Mouse (Mus musculus): ENCODE results near the gene Olfr1441. TPM values are rescaled to one million over a fixed set of nuclear protein-coding genes. Genes with fewer than 3 reads are reported as not detected.

Gene Olfr1441
- polyA plus RNA-seq, 1 experiment: not detected

DNA sequence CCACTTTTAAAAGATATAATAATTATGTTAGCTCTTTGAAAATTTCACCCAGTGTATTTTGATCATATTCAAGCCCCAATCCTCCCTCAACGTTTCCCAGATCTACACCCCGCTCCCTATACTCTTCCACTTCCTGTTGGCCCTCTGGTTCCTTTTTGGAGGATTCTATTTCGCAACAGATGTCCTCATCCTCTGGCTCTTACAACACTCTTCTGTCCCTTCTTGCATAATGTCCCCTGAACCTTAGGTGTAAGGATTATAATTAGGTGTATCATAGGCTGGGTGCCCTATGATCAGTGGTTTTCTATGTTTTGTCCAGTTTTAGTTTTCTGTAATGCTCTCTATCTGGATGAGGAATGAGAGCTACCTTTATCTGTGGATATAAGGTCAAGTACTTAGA lies 27.8 kb downstream of the Olfr1441 start:
- Histone ChIP-seq H3K27me3 (ENCODE audit: control insufficient read depth, insufficient read depth, low read length) (no peaks in the 10 kb centered on the region), H3K4me3 (replicated peaks; ENCODE audit: insufficient read depth, low read depth, low read length) (no peak overlapping the region), H3K27ac (ENCODE audit: insufficient read depth, low read length) (no peak overlapping the region), H3K4me1 (ENCODE audit: control insufficient read depth, insufficient read depth, low read length) (no peaks in the 10 kb centered on the region)
- DNase-seq: no peak
- no peak for TF ChIP-seq POLR2A (IDR thresholded peaks at IDR 0.05; ENCODE audit: borderline replicate concordance, insufficient read depth, low read length)
- WGBS: 80% methylated on average over 3 of the region's 3 CpGs

DNA sequence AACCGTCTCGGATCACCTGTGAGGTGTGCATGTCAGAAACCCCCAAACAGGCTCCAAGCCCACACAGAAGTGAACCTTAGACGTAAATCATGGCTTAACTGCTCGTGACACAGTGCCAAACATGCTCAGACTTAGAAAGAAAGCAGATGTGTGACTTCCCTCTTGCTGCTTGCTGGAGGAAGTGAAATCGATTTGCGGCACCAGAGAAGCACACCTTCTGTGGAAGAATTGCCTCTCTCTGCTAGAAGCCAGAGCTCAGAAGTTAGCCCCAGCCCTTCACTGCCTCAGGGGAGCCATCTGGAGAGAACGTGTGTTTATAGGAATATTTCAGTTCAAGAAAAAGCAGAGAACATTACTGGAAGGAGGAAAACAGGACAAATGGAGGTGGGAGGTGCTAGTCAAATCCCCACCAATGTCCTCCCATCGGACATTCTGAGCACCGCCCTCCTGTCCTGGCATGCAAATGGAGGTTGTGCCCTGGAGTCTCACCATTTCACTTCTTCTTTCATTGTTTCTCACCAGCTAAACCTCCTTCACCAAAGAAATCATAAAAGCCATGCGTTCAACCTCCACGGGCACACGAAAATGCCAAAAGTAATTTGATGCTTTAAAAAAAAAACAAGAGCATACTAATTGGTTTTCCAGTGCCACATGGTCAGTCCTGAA lies 40.3 kb downstream of the Olfr1441 start:
- no peak overlapping the region for H3K27ac ChIP-seq (ENCODE audit: insufficient read depth, low read length)
- DNase-seq: no peak
- WGBS: 73% methylated on average over 12 of the region's 12 CpGs
- H3K27me3 ChIP-seq (ENCODE audit: control insufficient read depth, insufficient read depth, low read length): no peaks in the 10 kb centered on the region
- no peak overlapping the region for H3K4me3 ChIP-seq (replicated peaks; ENCODE audit: insufficient read depth, low read depth, low read length)
- H3K4me1 ChIP-seq (ENCODE audit: control insufficient read depth, insufficient read depth, low read length): no peaks in the 10 kb centered on the region
- TF ChIP-seq CTCF (IDR thresholded peaks at IDR 0.05; ENCODE audit: borderline replicate concordance, insufficient read depth, low read depth, low read length): no peak
- TF ChIP-seq POLR2A (IDR thresholded peaks at IDR 0.05; ENCODE audit: borderline replicate concordance, insufficient read depth, low read length): no peak

DNA sequence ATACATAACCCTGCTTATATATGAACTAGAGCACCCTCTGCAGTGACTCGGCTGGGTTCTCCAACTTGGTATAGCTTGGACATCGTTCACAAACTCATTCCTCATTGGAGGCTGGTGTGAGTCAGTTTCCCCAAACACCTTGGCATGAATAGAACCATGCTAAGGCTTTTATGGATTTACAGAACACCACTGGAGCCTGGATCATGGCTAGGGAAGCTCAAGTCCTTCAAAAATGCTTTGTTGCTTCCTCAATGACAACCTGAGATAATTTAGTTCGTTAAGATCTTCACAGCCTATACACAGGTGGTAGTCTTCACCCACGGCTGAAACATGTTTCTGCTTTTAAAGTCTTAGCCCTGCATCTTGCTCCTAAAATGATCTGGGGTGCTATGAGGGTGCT lies 42.3 kb downstream of the Olfr1441 start:
- H3K27ac ChIP-seq (ENCODE audit: insufficient read depth, low read length): no peak overlapping the region
- DNase-seq: no peak
- 82% methylated on average over 4 of the region's 4 CpGs for WGBS
- no peak overlapping the region for H3K4me3 ChIP-seq (replicated peaks; ENCODE audit: insufficient read depth, low read depth, low read length)
- no peaks in the 10 kb centered on the region for H3K4me1 ChIP-seq (ENCODE audit: control insufficient read depth, insufficient read depth, low read length)
- TF ChIP-seq CTCF (IDR thresholded peaks at IDR 0.05; ENCODE audit: borderline replicate concordance, insufficient read depth, low read depth, low read length) (no peak), POLR2A (IDR thresholded peaks at IDR 0.05; ENCODE audit: borderline replicate concordance, insufficient read depth, low read length) (no peak)
- no peaks in the 10 kb centered on the region for H3K27me3 ChIP-seq (ENCODE audit: control insufficient read depth, insufficient read depth, low read length)

DNA sequence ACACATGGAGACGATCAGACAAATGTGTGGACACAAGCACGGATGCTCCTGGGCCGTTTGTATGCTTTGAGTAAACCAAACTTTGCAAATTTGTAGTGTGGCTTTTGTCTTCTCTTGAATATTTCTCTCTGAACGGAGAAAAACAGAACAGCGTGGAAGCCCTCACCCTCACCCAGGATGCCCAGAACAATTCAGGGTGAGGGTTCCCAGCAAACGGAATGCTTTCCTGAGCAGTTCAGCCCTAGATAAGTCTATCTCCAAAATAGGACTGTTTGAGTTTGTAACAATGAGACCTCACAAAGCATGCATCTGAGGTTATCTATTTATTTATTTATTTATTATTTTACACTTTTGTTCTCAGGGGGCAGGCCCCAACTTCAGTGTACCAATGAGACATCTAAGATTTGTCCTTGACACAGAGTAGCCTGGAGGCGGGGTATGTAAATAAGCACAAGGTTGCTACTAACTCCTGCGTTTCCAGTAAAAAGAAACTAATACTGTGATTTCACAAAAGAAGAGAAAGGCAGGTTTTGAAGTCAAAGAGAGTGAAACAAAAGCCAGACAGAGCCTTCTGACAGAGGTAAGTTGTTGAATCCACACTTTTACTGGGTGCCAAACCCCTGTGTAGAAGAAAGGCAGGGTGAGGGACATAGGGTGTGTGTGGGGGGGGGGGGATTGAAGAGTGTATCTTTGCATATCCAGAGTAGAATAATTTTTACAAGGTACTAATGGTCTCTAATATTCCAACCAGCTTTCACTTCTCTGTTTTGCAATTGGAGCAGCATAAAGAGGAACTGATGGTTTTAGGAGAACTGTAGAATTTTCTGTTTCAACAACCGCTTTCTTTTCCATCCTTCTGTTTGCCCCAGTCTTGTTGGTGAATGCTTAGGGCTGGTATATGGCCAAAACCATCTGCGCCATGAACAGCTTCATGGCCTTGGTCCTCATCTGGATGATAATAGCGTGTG lies 43.3 kb downstream of the Olfr1441 start, which contains the start of gene Mpeg1:
Mpeg1 (plus strand) TSS at position 498 of the 968 bp plus-strand sequence.
- Histone ChIP-seq H3K4me3 (replicated peaks; ENCODE audit: insufficient read depth, low read depth, low read length) (no peak within 1 kb of the TSS), H3K27ac (ENCODE audit: insufficient read depth, low read length) (no peak within 1 kb of the TSS), H3K4me1 (ENCODE audit: control insufficient read depth, insufficient read depth, low read length) (no peaks in the 10 kb centered on the region), H3K27me3 (ENCODE audit: control insufficient read depth, insufficient read depth, low read length) (no peaks in the 10 kb centered on the region)
- 84% methylated on average over 11 of the region's 11 CpGs for WGBS
- TF ChIP-seq POLR2A (IDR thresholded peaks at IDR 0.05; ENCODE audit: borderline replicate concordance, insufficient read depth, low read length) (no peak), CTCF (IDR thresholded peaks at IDR 0.05; ENCODE audit: borderline replicate concordance, insufficient read depth, low read depth, low read length) (no peak)
- DNase-seq: no peak

DNA sequence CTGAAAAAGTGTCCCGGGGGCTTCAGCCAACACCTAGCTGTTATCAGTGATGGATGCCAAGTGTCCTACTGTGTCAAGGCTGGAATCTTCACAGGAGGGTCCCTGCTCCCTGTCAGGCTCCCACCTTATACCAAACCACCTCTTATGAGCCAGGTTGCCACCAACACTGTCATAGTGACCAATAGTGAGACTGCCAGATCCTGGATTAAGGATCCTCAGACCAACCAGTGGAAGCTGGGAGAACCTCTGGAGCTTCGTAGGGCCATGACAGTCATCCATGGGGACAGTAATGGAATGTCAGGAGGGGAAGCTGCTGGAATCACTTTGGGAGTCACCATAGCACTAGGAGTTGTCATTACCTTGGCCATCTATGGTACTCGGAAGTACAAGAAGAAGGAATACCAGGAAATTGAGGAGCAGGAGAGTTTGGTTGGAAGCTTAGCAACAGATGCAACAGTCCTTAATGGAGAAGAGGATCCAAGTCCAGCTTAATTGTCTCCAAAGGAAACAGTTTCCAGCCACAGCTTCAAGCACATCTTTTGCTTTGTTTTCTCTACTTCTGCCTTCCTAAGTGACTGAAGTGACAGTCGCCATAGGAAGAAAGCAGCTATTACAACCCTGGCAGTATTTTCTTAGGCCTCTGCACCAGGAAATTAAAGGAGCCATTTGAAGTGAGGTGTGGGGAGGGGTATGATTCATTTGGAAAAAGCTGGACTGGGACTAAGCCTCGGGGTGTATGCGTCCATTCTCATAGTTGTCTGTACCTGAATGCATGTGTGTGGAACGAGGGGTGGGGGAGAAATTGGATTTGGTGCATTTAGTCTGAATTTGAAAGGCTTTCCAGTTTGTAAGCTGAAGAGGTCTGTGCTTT lies 45.9 kb downstream of the Olfr1441 start:
- TF ChIP-seq CTCF (IDR thresholded peaks at IDR 0.05; ENCODE audit: borderline replicate concordance, insufficient read depth, low read depth, low read length): no peak
- TF ChIP-seq POLR2A (IDR thresholded peaks at IDR 0.05; ENCODE audit: borderline replicate concordance, insufficient read depth, low read length): no peak
- DNase-seq: no peak
- Histone ChIP-seq H3K4me3 (replicated peaks; ENCODE audit: insufficient read depth, low read depth, low read length) (no peak overlapping the region), H3K4me1 (ENCODE audit: control insufficient read depth, insufficient read depth, low read length) (no peaks in the 10 kb centered on the region), H3K27ac (ENCODE audit: insufficient read depth, low read length) (no peak overlapping the region), H3K27me3 (ENCODE audit: control insufficient read depth, insufficient read depth, low read length) (no peaks in the 10 kb centered on the region)
- 71% methylated on average over 7 of the region's 7 CpGs for WGBS

DNA sequence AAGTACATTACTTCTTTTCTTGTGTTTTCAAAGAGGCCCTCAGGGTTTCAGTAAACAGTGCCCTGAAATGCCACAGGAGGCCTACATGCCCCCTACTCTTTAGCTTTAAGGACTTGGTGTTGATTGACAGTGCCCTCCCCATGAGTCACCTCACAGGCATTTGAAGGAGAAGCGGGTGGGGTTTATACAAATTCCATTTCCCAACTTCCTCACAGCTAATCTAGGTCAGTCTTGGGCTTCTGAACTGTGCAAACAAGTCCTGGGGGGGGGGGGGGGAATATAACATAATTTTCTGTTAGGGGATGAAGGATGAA lies 46.4 kb downstream of the Olfr1441 start:
- H3K4me1 ChIP-seq (ENCODE audit: control insufficient read depth, insufficient read depth, low read length): no peaks in the 10 kb centered on the region
- WGBS: 42% methylated on average over 1 of the region's 1 CpGs
- no peak for DNase-seq
- no peak overlapping the region for H3K4me3 ChIP-seq (replicated peaks; ENCODE audit: insufficient read depth, low read depth, low read length)
- H3K27ac ChIP-seq (ENCODE audit: insufficient read depth, low read length): no peak overlapping the region
- TF ChIP-seq POLR2A (IDR thresholded peaks at IDR 0.05; ENCODE audit: borderline replicate concordance, insufficient read depth, low read length): no peak
- TF ChIP-seq CTCF (IDR thresholded peaks at IDR 0.05; ENCODE audit: borderline replicate concordance, insufficient read depth, low read depth, low read length): no peak
- no peaks in the 10 kb centered on the region for H3K27me3 ChIP-seq (ENCODE audit: control insufficient read depth, insufficient read depth, low read length)

DNA sequence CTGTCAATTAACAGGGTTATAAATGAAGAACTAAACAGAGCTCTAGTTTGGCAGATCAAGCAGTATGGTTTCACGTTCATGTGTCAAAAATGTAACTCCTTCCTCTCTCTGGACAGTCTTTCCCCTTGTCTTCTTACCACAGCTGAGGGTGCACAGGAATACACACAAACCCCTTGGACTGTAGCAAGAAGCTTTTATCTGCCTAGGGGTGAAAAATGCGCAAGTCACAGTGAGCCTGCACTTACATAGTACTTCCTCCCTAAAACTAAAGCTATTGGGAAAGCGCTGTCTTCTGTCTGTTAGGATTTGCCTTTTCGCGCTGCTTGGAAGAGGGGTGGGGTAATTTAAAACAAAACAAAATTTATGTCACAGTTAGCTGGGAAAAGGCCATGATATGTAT lies 46.9 kb downstream of the Olfr1441 start:
- 86% methylated on average over 5 of the region's 5 CpGs for WGBS
- Histone ChIP-seq H3K4me3 (replicated peaks; ENCODE audit: insufficient read depth, low read depth, low read length) (no peak overlapping the region), H3K27ac (ENCODE audit: insufficient read depth, low read length) (no peak overlapping the region), H3K4me1 (ENCODE audit: control insufficient read depth, insufficient read depth, low read length) (no peaks in the 10 kb centered on the region), H3K27me3 (ENCODE audit: control insufficient read depth, insufficient read depth, low read length) (no peaks in the 10 kb centered on the region)
- no peak for DNase-seq
- no peak for TF ChIP-seq POLR2A (IDR thresholded peaks at IDR 0.05; ENCODE audit: borderline replicate concordance, insufficient read depth, low read length)
- no peak for TF ChIP-seq CTCF (IDR thresholded peaks at IDR 0.05; ENCODE audit: borderline replicate concordance, insufficient read depth, low read depth, low read length)
